Mouse (Mus musculus) forebrain, embryonic 11.5 days (tissue): ENCODE results near the gene Tcte3. TPM values are rescaled to one million over a fixed set of nuclear protein-coding genes. Genes with fewer than 3 reads are reported as not detected.
"Not testable (repeated sequence)": the region's sequence is repeated elsewhere in the genome, so short reads cannot be mapped to it uniquely, and the experiment has no call there.

ENCODE experiments used
- ATAC-seq: fragments of 200-750 bp; cut with Nextera tagmentation; replicated peaks from 2 replicates; pipeline ENCODE4 v1.8.0; 2017; ENCODE audit warnings: moderate TSS enrichment; ENCODE audit not compliant: low FRiP score
- DNase-seq: peaks from one replicate; pipeline ENCODE4 v3.0.0-alpha.2; 2017; ENCODE audit warnings: low spot score
- H3K27ac ChIP-seq: fragments of 300-500 bp; sonication (generic); 2 replicates; pipeline ENCODE4 v1.5.1; 2014; ENCODE audit warnings: low read depth, low read length
- H3K27me3 ChIP-seq: fragments of 300-500 bp; sonication (generic); 2 replicates; pipeline ENCODE4 v1.6.1; 2014; ENCODE audit warnings: mild to moderate bottlenecking, low read length, mixed read lengths; ENCODE audit not compliant: control insufficient read depth, insufficient read depth
- H3K36me3 ChIP-seq: fragments of 300-500 bp; sonication (generic); 2 replicates; pipeline ENCODE4 v1.6.1; 2014; ENCODE audit warnings: mild to moderate bottlenecking, low read length, moderate library complexity, mixed read lengths; ENCODE audit not compliant: control insufficient read depth, insufficient read depth
- H3K4me1 ChIP-seq: fragments of 300-500 bp; sonication (generic); replicated peaks from 2 replicates; pipeline ENCODE4 v1.6.1; 2014; ENCODE audit warnings: low read length, mixed read lengths; ENCODE audit not compliant: control insufficient read depth, insufficient read depth
- H3K4me2 ChIP-seq: fragments of 300-500 bp; sonication (generic); 2 replicates; pipeline ENCODE4 v1.6.1; 2014; ENCODE audit warnings: low read depth, mild to moderate bottlenecking, low read length, moderate library complexity, mixed read lengths; ENCODE audit not compliant: severe bottlenecking
- H3K4me3 ChIP-seq: fragments of 300-500 bp; sonication (generic); 2 replicates; pipeline ENCODE4 v1.5.1; 2014; ENCODE audit warnings: low read depth, low read length
- H3K9ac ChIP-seq: fragments of 300-500 bp; sonication (generic); 2 replicates; pipeline ENCODE4 v1.6.1; 2014; ENCODE audit warnings: low read length
- H3K9me3 ChIP-seq: fragments of 300-500 bp; sonication (generic); 2 replicates; pipeline ENCODE4 v1.6.1; 2016; ENCODE audit warnings: low read length, mixed read lengths; ENCODE audit not compliant: control insufficient read depth
- WGBS: fragments of 180-500 bp; shearing (Covaris S2); extraction: QIAGEN DNeasy Blood & Tissue Kit; methylation state at CpG from one replicate; pipeline ENCODE4 v1.1.7; 2014; 5-methylcytosine and 5-hydroxymethylcytosine counted together
- polyA plus RNA-seq: library from polyadenylated mRNA; unstranded; fragments of >200 nt; fragmentation: Nextera tagmentation; extraction: Ambion mirVana; gene quantifications from 2 replicates; pipeline ENCODE4 v1.2.1, GENCODE M21; 2014

Tcte3 gene
- not detected in 2 replicates for polyA plus RNA-seq

DNA sequence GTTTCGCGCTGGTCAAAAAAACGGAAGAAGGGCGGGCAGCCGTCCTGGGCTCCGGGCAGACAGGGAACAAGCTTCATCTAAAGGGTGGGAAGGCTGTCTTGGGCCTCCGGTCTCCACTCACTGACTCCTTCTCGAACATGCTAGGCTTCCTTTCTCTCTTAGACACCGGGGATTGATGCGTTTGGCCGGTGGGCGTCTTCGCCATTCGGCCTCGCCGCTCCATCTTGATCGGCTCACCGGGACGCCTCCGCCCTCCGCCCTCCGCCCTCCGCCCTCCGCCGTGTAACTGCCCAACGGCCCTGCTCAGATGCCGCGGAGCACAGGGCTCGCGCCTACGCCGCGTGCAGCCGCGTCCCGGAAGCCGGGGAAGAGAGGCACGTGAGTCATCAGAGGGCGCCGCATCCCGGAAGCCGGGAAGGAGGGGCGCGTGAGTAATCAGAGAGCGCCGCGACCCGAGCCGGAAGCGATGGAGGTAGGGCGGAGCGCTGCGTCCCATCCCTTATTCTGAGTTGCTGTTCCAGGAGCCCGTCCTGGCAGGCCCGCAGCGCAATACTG, at the start of gene Tcte3, which contains the start of the genes Ermard and Gm3448:
TSS of gene Tcte3 (minus strand) at position 314 of the 555 bp plus-strand sequence.
TSS of gene Ermard (plus strand) at position 34 of the 555 bp plus-strand sequence.
TSS of gene Gm3448 (minus strand) at position 363 of the 555 bp plus-strand sequence.
- H3K4me3 ChIP-seq, result not testable (repeated sequence)
- 0% methylated on average over 5 of the region's 56 CpGs for WGBS
- peak; percentile 99 for ATAC-seq

DNA sequence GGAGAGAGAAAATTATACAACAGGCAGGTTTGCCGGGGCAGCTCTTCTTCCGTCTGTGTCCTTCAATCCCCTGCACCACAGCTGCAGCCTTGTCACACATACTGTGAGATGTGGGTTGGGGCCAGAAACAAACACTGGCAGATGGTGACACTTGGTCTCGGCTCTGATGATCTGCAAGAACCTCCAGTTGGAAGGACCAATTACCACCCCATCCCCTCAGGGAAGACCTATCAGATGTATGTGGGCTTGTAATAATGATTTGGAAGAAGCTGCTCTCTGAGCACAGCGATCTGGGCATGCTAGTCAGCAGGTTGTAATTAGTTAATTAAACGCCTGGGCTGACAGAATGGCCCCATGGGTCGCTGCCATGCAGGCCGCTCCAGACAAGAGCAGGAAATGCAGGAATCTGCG, 47.3 kb upstream of the Tcte3 start:
- no peak overlapping the region for H3K4me2 ChIP-seq
- peak; percentile 75 for ATAC-seq
- peak overlapping the region; percentile 58 for H3K27ac ChIP-seq
- H3K4me1 ChIP-seq, result peaks cover 11% of the 10 kb centered on the region; the same call in 1 of the 2 replicates
- H3K36me3 ChIP-seq, result no peaks in the 10 kb centered on the region
- H3K9ac ChIP-seq, result peak overlapping the region; percentile 8; the same call in 1 of the 2 replicates
- no peaks in the 10 kb centered on the region for H3K9me3 ChIP-seq
- DNase-seq, result peak; percentile 72
- no peaks in the 10 kb centered on the region for H3K27me3 ChIP-seq
- 28% methylated on average over 8 of the region's 8 CpGs for WGBS
- no peak overlapping the region for H3K4me3 ChIP-seq

More for the DNA sequence above, at the start of gene Tcte3, which contains the start of the genes Ermard and Gm3448:
- not testable (repeated sequence) for DNase-seq, H3K4me1 ChIP-seq, H3K9ac ChIP-seq, H3K9me3 ChIP-seq, H3K4me2 ChIP-seq, H3K27me3 ChIP-seq, H3K27ac ChIP-seq, H3K36me3 ChIP-seq

DNA sequence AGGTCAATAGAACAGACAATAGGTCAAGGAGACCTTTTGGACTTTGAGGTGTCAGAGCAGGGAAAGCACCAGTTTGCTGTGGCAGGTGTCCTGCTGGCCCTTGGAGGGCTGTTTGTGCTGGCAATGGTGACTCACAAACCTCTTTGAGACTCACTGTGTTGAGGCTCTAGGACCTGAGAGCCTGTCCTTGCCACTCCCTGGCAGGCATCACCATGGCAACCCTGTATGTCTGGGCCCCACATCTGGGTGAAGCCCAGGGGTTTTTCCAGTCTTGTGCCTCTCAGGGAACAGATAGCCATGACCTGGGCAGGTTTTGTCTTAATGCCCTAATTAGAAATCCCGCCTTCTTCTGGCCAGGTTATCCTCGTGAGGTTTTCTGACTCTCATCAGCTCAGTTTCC, 46.9 kb upstream of the Tcte3 start:
- no peak overlapping the region for H3K4me3 ChIP-seq
- peaks cover 11% of the 10 kb centered on the region; the same call in 1 of the 2 replicates for H3K4me1 ChIP-seq
- no peak overlapping the region; the same call in 1 of the 2 replicates for H3K9ac ChIP-seq
- no peaks in the 10 kb centered on the region for H3K27me3 ChIP-seq
- H3K27ac ChIP-seq, result peak overlapping the region; percentile 58
- H3K36me3 ChIP-seq, result no peaks in the 10 kb centered on the region
- H3K4me2 ChIP-seq, result no peak overlapping the region
- peak; percentile 60 for DNase-seq
- peak; percentile 65 for ATAC-seq
- no peaks in the 10 kb centered on the region for H3K9me3 ChIP-seq
- 32% methylated on average over 2 of the region's 2 CpGs for WGBS

DNA sequence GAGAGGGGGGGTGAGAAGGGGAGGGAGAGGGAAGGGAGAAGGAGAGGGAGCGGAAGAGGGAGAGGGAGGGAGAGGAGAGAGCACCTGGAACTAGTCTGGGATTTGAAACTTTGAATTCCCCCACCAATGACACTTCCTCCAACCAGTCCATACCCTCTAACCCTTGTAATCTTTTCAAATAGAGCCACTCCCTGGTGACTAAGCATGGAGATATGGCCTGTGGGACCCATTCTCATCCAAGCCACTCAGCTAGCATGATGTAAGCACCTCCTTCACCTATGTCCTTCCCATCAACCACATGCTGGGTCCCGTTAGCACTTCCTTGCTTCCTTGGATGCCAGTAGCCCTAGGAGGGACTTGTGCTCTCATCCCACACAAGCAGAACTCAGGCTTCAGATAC, 43.7 kb upstream of the Tcte3 start:
- Histone ChIP-seq H3K4me3 (no peak overlapping the region), H3K4me1 (peaks cover 12% of the 10 kb centered on the region; the same call in 1 of the 2 replicates), H3K27ac (no peak overlapping the region), H3K9me3 (no peaks in the 10 kb centered on the region), H3K9ac (no peak overlapping the region), H3K4me2 (no peak overlapping the region), H3K27me3 (no peaks in the 10 kb centered on the region), H3K36me3 (no peaks in the 10 kb centered on the region)
- 84% methylated on average over 2 of the region's 2 CpGs for WGBS
- DNase-seq, result peak; percentile 36
- no peak for ATAC-seq

DNA sequence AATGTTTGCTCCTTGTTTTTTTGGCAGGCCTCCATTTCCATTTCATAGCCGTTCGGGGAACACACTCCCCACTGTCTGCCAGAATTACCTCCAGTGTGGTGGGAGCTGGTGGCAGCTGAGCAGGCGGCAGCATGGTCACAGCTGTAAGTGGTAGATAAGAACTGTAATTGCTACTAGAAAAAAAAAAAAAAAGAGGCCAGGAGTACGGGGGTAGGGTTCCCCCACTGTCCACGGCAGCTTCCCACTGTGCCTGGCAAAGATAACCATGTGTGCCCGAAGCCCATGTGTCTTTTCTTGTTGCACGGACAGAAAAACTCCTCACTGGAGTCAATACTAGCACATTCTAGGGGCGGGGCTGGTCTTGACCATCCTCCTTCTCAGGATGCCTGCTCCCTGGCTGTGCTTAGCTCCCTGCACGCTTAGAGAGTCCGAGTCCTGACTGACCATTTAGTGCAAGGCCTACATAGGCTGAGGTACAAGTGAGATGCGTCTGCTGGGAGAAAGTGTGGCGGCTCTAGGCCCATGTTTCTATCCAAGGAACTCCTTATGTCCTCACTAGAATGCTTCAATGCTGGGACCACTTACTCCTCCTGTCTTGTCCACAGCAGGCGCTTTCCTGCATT, 43.0 kb upstream of the Tcte3 start:
- Histone ChIP-seq H3K27ac (no peak overlapping the region), H3K4me1 (peaks cover 11% of the 10 kb centered on the region; the same call in 1 of the 2 replicates), H3K27me3 (no peaks in the 10 kb centered on the region), H3K4me3 (no peak overlapping the region), H3K36me3 (no peaks in the 10 kb centered on the region), H3K9ac (no peak overlapping the region), H3K9me3 (no peaks in the 10 kb centered on the region), H3K4me2 (no peak overlapping the region)
- 81% methylated on average over 13 of the region's 13 CpGs for WGBS
- DNase-seq (peak; percentile 50), ATAC-seq (peak; percentile 25; the same call in 1 of the 2 replicates)

DNA sequence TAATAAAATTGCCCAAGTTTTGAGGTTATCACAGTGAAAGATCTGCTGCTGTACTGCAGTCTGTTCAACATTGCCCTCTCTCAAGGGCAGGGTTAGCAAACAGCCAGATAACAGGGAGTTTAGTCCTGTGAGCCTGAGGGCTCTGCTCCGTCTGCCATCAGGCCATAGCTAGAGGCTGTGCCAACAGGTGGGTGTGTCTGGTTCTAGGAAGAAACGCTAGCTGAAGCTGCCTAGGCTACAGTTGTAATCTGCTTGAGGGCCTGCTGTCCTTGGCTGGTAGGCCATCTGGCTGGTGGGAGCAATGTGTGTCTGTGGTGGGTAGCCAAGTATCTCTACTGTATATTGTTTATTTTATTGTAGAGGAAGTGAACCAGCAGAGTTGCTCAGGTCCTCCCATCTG, 36.2 kb upstream of the Tcte3 start:
- no peaks in the 10 kb centered on the region for H3K27me3 ChIP-seq
- no peak overlapping the region for H3K9ac ChIP-seq
- H3K4me1 ChIP-seq, result 0 out of 2 replicates have a peak, but pooled peaks cover 2% of the 10 kb centered on the region
- H3K9me3 ChIP-seq, result no peaks in the 10 kb centered on the region
- no peak overlapping the region for H3K4me2 ChIP-seq
- no peak overlapping the region for H3K27ac ChIP-seq
- DNase-seq (no peak), ATAC-seq (no peak)
- 65% methylated on average over 2 of the region's 2 CpGs for WGBS
- H3K4me3 ChIP-seq, result no peak overlapping the region
- no peaks in the 10 kb centered on the region for H3K36me3 ChIP-seq

DNA sequence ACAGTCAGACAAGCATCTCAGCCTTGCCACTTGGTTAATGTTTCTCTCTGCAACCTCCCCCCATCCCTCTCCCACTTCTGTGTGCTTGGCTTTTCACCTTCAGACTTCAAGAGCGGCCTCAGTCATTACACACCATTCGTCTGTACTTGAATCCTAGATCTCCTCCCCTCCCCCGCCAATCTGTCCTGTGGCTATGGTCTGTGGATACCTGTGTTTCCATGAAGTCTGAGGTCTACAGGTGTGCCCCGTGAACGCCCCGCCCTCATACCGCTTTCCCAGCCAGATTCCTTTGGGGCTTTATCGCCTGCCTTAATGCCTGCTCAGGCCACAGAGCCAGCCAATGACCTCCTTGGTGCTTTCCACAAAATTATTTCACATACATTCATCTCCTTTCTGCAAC, 33.7 kb upstream of the Tcte3 start:
- 80% methylated on average over 8 of the region's 8 CpGs for WGBS
- Histone ChIP-seq H3K36me3 (no peaks in the 10 kb centered on the region), H3K27me3 (no peaks in the 10 kb centered on the region), H3K4me3 (no peak overlapping the region), H3K9me3 (no peaks in the 10 kb centered on the region), H3K4me1 (no peaks in the 10 kb centered on the region), H3K27ac (no peak overlapping the region), H3K9ac (no peak overlapping the region), H3K4me2 (no peak overlapping the region)
- DNase-seq, result no peak
- ATAC-seq, result no peak

DNA sequence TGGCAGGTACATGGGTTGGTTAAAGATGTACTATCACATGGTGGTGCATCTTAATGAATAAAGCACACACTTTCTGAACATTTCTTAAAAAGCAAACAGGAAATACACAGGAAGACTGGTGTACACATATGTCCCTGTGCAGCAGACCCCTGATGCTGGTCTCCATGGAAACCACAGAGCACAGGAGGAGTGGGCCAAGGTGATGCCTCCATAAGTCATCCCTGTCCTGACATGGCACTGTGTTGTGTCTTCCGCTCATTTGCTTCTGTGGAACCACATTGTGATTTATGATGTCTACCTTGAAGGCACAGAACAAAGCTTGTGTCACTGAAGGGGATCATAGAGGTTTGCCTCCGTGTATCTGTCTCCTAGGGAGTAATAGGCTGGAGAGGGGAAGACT, 30.9 kb upstream of the Tcte3 start:
- no peaks in the 10 kb centered on the region for H3K27me3 ChIP-seq
- WGBS, result 96% methylated on average over 2 of the region's 2 CpGs
- H3K36me3 ChIP-seq, result no peaks in the 10 kb centered on the region
- no peak overlapping the region for H3K9ac ChIP-seq
- no peaks in the 10 kb centered on the region for H3K4me1 ChIP-seq
- no peak for ATAC-seq
- H3K9me3 ChIP-seq, result no peaks in the 10 kb centered on the region
- H3K27ac ChIP-seq, result no peak overlapping the region
- no peak overlapping the region for H3K4me2 ChIP-seq
- H3K4me3 ChIP-seq, result no peak overlapping the region
- peak; percentile 38 for DNase-seq
